Mouse (Mus musculus) heart, adult 18-20 months (tissue): Measurements from ENCODE around the gene 4930467E23Rik. TPM values are rescaled to one million over a fixed set of nuclear protein-coding genes. Genes with fewer than 3 reads are reported as not detected.
"Not testable (repeated sequence)": the region's sequence is repeated elsewhere in the genome, so short reads cannot be mapped to it uniquely, and the experiment has no call there.

Experiments
- DNase-seq, 2 experiments: peaks; one replicate each; pipeline ENCODE4 v3.0.0; 2021 to 2022; ENCODE audit warnings: mixed read lengths in 1 of 2
- total RNA-seq, 2 experiments: library from RNA; stranded (reverse); gene quantifications; 2 replicates each; pipeline ENCODE4 v1.2.3; 2021

Gene 4930467E23Rik
- total RNA-seq, 2 experiments from 2014 or later = 0.17 to 0.41 TPM

- DNase-seq = not testable (repeated sequence)
These were observed 18.1 kb upstream of the 4930467E23Rik start for GRCm38 (mm10) chr8:19711171-19711860.

- not testable (repeated sequence) for DNase-seq
These were observed 17.1 kb upstream of the 4930467E23Rik start for GRCm38 (mm10) chr8:19712227-19712750.

DNA sequence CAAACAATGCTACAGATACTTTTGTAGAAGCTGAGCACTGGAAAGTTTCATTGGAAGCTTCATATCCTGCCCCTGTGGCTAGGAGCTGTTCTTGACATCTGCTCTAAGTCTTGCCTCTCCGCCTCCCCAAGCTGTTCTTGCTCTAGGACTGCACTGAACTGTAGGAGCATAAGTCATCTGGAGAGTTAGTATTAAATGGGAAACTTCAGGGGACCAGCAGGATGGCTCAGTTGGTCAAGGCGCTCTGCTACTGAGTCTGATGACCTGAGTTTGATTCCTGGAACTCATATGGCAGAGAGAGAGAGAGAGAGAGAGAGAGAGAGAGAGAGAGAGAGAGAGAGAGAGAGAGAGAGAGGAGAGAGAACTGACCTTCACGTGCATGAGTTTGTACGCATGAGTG lies 16.6 kb upstream of the 4930467E23Rik start:
- not testable (repeated sequence) for DNase-seq

DNA sequence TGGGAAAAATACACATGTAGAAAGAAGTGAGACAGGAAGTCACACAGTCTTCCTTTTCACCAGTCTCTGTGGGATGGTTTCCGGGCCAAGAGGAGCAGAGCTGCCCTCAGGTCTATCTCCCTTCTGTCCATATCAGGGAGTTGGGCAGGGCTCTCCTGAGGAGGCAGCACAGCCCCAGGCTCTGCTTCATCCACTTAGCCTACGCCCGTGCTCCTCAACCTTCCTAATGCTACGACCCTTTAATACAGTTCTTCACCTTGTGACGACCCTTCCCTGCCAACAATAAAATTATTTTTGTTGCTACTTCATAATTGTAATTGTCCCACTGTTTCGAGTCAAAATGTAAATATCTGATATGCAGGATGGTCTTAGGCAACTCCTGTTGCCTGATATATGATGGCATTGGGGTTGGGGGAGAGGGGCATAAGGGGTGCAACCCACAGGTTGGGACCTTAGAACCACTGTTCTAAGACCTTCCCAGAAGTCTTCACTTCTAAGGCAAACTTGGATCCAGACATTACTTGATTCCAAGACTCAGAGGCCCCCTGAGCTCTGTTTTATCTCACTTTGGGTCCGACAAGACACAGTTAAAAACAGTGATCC lies 16.0 kb upstream of the 4930467E23Rik start:
- not testable (repeated sequence) for DNase-seq

- not testable (repeated sequence) for DNase-seq
These were observed 14.9 kb upstream of the 4930467E23Rik start for GRCm38 (mm10) chr8:19714426-19714825.

DNA sequence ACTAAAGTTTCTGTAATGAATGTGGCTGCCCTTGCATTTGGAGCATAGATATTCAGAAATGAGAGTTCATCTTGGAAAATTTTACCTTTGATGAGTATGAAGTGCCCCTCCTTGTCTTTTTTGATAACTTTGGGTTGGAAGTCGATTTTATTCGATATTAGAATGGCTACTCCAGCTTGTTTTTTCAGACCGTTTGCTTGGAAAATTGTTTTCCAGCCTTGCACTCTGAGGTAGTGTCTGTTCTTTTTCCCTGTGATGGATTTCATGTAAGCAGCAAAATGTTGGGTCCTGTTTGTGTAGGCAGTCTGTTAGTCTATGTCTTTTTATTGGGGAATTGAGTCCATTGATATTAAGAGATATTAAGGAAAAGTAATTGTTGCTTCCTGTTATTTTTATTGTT lies 14.1 kb upstream of the 4930467E23Rik start:
- not testable (repeated sequence) for DNase-seq

GRCm38 (mm10) chr8:19717851-19718250 lies 11.5 kb upstream of the 4930467E23Rik start:
- DNase-seq = peak in 1 of 2 experiments; percentile 46

- DNase-seq = not testable (repeated sequence)
These were observed 9.9 kb upstream of the 4930467E23Rik start for GRCm38 (mm10) chr8:19719513-19719912.

DNA sequence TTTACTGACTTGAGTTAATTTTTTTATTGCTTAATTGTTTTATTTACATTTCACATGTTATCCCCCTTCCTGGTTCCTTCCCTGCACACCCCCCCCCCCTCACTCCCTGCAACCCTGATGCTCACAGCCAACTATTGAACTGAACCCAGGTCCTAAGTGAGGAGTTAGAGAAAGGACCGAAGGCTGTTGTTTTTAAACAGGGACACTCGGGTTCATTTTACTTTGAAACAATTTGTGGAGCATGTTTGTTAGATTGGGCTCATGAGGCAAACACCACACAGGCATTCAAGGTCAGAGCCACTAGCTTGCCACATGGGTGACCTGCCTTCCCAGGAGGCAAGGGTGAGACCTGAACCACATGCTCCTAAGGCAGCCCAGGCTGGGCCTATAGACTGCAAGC lies 4.5 kb upstream of the 4930467E23Rik start:
- not testable (repeated sequence) for DNase-seq

- not testable (repeated sequence) for DNase-seq
These were observed 22.4 kb downstream of the 4930467E23Rik start for GRCm38 (mm10) chr8:19751773-19752172.

GRCm38 (mm10) chr8:19754178-19754577 lies 24.8 kb downstream of the 4930467E23Rik start:
- not testable (repeated sequence) for DNase-seq

- DNase-seq = not testable (repeated sequence)
These were observed 25.6 kb downstream of the 4930467E23Rik start for GRCm38 (mm10) chr8:19754961-19755360.

DNA sequence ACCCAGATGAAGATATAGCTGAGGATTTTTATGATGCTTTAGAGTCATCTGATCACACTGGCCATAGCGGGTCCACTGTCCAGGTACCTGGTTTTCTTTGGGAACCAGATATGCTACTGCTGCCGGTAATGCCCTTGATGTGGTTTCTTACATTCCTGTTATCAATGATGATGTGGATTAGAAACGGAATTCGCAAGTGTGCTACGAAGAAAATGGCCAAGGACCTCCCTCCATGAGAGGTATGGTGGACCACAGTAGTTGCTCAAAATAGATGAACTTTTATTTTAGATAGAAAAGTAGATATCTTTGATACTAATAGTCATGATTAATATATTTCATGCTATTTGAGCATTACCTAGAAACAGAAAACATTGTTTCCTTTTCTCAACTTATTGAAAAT lies 32.3 kb downstream of the 4930467E23Rik start:
- not testable (repeated sequence) for DNase-seq

DNA sequence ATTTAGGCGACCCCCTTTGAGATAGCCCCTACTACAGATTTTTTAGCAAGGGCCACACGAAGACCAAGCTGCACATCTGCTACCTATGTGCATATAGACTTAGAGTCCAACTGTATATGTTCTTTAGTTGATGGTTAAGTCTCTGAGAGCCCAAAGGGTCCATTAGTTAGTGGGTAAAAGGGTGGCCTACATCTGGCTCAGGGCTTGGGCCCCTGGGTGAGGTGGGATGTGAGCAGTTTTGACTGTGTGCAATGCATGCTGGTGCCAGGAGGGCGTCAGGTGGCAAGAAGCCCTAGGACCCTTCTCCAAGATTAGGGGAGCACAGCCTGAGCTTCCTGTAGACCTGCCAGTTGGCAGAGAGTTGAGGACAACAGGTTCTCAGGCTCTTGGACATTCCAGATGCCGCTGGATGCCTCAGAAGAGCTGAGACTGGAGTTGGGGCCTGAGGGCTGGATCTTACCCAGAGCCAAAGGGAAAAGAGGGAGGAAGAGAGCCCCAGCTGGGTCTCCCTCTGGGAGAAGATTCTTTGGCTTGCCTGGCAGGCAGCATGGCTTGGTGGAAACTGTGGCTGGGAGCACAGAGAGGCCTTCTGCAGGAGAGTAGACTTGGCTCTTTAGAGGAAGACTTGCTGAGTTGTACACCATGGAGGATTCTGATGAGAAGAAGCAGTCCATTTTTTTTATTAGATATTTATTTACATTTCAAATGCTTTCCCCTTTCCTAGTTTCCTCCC lies 33.6 kb downstream of the 4930467E23Rik start:
- DNase-seq = not testable (repeated sequence)

DNA sequence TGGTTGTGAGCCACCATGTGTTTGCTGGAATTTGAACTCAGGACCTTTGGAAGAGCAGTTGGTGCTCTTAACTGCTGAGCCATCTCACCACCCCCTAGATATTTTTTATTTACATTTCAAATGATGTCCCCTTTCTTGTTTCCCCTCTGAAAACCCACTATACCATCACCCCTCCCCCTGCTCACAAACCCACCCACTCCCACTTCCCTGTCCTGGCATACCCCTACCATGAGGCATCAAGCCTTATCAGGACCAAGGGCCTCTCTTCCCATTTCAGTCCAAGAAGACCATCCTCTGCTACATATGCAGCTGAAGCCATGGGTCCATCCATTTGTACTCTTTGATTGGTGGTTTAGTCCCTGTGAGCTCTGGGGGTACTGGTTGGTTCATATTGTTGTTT lies 36.2 kb downstream of the 4930467E23Rik start:
- DNase-seq = not testable (repeated sequence)

DNA sequence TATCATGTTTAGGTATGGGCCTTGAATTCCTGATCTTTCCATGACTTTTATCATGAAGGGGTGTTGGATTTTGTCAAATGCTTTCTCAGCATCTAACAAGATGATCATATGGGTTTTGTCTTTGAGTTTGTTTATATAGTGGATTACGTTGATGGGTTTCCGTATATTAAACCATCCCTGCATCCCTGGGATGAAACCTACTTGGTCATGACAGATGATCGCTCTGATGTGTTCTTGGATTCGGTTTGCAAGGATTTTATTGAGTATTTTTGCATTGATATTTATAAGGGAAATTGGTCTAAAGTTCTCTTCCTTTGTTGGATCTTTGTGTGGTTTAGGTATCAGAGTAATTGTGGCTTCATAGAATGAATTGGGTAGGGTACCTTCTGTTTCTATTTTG lies 44.1 kb downstream of the 4930467E23Rik start:
- not testable (repeated sequence) for DNase-seq

GRCm38 (mm10) chr8:19776311-19776710 lies 46.9 kb downstream of the 4930467E23Rik start:
- not testable (repeated sequence) for DNase-seq

DNA sequence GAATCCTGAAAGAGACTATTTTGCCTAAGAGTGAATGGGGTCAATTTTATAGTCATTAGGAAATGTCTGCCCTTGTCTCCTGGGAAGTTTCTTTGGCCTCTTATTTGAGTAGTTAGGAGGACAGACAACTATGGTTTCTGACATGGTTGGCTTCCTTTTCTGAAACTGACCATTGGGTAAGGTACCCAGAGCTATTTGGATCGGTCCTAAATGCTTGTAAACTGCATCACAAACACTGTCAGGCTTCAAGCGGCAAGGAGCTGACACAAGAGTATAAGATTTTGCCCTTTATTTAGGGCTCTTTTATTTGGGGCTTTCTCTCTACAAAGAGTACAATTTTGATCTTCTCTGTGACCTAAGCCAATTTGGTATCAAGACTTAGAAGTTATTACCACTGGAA lies 48.1 kb downstream of the 4930467E23Rik start:
- not testable (repeated sequence) for DNase-seq

DNA sequence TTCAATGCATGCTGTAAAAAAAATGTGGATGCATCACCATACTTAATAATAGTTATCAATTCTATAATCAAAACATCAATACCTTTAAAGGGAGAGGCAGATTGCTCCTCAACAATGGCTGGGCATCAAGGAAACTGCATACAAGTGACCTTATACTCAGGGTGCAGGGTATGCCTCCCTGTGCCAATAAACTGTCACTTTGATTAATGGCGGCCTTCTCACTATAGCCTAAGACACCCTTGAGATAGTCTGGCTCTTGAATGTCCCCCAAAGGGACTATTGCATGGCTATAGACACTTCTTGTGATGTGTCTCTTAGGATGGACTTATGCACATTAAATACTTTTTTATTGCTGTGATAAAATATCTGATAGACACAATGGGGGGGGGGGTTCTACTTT lies 48.8 kb downstream of the 4930467E23Rik start:
- not testable (repeated sequence) for DNase-seq

DNA sequence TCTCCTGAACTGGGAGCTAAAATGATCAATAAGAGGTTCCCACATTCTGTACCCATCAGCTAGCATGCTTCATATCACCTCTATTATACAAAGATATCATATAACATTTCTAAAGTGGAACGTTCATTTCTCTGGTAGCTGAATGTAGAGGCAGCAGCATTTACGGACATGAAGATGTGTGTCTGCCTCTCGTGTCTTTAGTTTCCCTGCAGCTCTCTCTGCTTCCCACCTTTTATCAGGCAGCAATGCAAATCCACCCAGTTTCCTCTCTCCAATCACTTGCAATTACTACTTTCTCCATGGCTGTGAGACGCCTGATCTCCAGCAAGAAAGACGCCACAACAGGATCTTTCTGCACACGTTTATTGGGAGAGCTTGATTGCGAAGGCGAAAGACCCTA lies 49.5 kb downstream of the 4930467E23Rik start:
- not testable (repeated sequence) for DNase-seq

DNA sequence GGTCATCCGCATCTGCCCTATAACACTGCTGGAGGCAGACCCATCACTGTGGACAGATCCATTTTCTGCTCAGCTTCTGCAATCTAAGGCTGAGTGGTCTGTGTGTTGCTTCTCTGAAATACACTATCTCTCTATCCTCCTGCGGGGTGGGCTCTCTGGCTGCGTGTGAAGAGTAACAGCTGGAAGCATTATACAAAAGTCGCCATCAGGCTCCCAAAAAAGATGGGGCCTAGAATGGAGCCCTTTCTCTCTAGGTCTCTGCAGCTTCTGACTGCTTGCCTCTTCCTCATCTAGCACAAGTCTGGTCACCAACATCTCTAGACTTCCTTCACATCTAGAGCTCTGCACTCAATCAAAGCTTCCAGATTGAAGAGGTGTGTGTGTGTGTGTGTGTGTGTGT lies 50.8 kb downstream of the 4930467E23Rik start:
- DNase-seq = not testable (repeated sequence)

DNA sequence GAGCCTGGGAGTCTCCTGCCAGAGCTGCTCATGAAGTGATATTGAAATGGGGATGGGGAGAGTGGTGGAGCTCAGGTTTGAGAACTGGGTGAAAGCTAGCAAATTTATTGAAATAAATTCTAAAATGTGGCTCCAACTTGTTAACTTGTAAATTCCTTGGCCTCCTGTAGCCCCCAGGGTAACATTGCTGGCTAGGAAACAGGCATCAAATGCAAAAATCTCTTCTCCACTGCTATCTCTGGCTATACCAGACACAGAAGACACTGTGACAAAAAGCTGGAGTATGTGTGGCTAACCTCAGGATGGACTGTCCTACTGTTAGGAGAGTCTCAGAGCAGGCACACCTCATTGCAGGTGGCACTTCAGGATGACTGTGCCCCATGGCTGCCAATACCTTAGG lies 51.3 kb downstream of the 4930467E23Rik start:
- DNase-seq = not testable (repeated sequence)
